Mouse (Mus musculus) naive thymus-derived CD4-positive, alpha-beta T cell, adult 2 months (primary cell): Measurements from ENCODE around the gene Zfyve16.

Source experiments
- DNase-seq: peaks from one replicate; pipeline ENCODE4 v3.0.0-alpha.2; 2011; ENCODE audit warnings: low read depth

Zfyve16 gene

DNA sequence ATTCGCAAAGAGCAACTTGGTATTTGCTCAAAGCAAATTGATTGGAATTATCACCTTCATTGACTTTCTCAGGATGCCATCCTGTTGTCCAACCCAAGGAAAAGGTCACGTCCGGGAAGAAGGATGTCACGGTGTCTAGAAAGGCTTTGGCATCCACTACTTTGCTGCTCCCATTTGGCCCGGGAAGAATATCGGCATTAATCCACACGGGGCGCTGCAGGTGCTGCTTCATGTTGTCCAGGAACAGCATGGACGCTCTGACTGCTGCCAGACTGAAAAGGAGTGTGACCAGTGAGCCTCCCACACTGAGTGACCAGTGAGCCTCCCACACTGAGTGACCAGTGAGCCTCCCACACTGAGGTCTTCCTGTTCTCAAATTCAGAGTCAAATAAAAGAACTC is 62.8 kb downstream of the Zfyve16 start:
- no peak for DNase-seq

DNA sequence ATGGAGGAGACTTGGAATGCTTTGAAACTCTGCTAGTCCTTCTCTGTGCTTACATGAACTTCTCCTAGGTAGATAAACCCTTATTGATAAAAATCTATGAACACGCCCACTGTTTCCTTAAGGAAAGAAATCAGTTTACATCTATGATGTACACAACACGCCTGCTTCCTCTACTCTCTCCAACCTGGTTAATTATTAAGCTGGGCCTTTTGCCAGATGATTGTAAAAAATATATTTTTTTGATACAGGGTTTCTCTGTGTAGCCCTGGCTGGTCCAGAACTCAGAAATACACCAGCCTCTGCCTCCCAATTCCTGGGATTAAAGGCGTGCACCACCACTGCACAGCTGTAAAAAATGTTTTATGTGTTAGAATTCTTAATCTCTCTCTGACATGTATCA is 66.0 kb downstream of the Zfyve16 start:
- DNase-seq: no peak

DNA sequence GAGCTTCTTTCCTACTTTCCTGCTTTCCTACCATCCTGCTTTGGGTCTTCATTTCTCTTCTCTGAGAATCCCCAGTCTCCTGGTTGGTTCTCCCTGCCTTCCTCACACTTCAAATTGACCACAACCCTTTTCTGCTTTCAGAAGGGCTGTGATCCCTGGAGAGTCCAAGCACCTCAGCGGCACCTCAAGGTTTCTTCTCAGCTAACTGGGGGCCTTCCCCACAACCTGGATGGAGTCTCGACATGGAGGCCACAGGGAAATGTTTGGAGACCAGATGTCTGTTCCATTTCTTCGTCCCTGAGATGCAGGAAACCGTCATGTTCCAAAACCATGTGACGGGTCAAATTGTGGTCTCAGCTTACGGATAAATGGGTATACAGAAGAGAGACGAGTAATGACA is 83.8 kb downstream of the Zfyve16 start:
- DNase-seq: no peak

DNA sequence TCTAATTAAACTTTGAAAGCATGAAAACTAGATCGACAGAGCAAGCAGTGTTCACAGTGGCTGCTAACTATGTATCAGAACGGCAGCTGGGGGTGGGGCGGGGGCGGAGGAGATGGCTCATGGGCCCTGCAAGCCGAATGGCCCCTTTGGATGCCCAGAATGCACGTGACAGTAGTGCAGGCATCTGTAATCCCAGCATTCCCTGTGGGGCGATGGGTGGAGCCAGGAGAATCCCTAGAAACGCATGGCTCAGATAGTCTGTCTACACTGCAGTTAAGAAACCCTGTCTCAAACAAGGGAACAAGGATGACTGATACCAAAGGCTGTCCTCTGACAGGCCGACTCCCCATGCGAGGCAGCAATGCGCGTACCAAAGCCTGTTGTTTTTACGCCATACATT is 90.4 kb downstream of the Zfyve16 start:
- no peak for DNase-seq

DNA sequence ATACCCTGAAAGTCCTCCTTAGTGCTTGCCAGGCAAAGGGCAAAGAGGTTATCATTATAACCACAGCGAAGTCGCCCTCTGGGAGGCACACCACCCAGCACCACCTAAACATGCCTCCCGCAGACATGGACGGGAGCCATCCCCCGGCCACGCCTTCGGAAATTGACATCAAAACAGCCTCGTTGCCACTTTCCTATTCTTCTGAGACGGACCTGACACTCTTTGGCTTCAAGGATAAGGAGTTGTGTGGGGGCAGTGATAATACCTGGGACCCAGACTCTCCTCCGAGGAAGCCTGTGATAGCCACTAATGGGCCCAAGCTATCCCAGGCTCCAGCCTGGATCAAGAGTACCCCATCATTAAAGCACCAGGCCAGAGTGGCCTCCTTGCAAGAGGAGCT is 92.0 kb downstream of the Zfyve16 start:
- DNase-seq: no peak
